Mouse (Mus musculus): ENCODE data around the gene Usmg5.
"Not testable (repeated sequence)": the region's sequence is repeated elsewhere in the genome, so short reads cannot be mapped to it uniquely, and the experiment has no call there.

The Usmg5 gene

GRCm38 (mm10) chr19:47090550-47091156, at the start of gene Usmg5, which contains the start of gene Pdcd11:
TSS of gene Usmg5 (minus strand) at chr19:47090647.
TSS of gene Pdcd11 (plus strand) at chr19:47090768.
- DNase-seq (ENCODE audit: inconsistent ontology term) = peak; percentile 93

DNA sequence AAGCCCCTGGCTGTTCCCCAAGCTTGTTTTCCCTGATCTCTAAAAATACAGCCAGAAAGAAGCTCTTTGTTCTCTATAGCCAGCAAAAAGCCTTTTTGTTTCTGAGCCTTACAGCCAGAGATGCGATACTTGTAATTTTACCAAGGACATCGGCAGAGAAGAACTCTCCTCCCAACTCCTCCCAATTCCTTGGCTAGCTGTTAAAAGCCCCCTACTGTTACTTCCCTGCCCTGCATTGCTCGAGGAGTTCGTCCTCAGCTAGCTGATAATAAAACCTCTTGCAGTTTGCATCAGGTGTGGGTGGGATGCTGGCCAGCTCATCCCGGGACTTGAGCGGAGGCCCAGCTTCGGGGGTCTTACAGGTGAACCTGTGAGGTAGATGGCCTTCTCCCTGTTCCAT, 49.2 kb upstream of the Usmg5 start:
- not testable (repeated sequence) for DNase-seq (ENCODE audit: inconsistent ontology term)

DNA sequence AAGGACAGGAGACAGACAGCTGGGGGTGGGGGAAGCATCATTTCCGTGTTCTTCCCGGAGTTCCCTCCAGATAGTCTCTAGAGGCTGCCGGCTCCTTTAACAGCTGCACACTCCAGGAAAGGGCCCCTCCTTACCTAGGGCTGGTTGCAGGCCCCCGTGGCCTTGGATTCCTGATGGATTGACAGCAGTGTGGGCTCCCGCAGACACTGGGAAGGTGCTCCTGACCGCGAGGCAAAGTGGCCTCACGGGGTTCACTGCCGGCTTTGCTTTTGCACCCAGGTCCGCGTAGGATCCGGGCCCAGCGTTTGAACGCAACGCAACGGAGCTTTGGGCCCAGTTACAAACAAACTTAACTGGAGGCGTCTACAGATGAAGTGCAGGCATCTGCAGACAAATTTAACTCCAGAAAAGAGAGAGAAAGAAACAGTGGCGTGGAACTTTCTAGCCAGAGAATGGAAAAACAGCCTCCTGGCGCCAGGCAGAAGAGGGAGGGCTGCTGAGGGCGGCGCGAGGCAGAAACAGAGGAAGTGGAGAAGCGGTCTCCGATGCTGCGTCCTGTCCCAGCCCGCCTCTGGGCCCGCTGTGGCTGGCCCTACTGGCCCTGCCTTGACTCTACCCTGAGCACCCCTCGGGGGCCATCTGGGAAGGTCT, 47.4 kb upstream of the Usmg5 start, which contains the start of gene Calhm2:
Calhm2 (minus strand) TSS at position 524 of the 651 bp plus-strand sequence.
- peak; percentile 43 for DNase-seq (ENCODE audit: inconsistent ontology term)

- peak; percentile 58 for DNase-seq (ENCODE audit: inconsistent ontology term)
Measured at GRCm38 (mm10) chr19:47137051-47137581, 46.7 kb upstream of the Usmg5 start.

DNA sequence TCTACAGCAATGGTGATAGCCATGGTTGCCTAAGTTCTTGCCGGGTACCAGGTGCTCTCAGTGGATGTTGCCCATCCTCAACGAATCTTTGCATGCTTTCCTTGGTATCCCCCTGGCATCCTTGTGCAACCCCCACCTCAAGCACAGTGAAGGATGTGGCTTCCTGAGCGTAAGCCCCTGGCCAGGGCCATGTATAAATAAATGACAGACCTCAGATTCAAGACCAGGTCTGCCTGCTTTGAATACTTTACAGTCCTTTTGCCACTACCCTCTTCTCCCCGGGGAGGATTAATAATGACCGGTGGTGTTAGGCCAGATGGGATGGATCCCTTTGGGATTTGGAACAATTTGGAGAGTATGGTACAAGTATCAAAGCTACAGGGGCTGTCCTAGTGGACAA, 45.7 kb upstream of the Usmg5 start:
- no peak for DNase-seq (ENCODE audit: inconsistent ontology term)

GRCm38 (mm10) chr19:47135568-47135967, 45.1 kb upstream of the Usmg5 start:
- no peak for DNase-seq (ENCODE audit: inconsistent ontology term)

GRCm38 (mm10) chr19:47133161-47133560, 42.7 kb upstream of the Usmg5 start:
- no peak for DNase-seq (ENCODE audit: inconsistent ontology term)

GRCm38 (mm10) chr19:47130551-47131125, 40.2 kb upstream of the Usmg5 start:
- no peak for DNase-seq (ENCODE audit: inconsistent ontology term)

- no peak for DNase-seq (ENCODE audit: inconsistent ontology term)
Measured at GRCm38 (mm10) chr19:47128835-47129234, 38.4 kb upstream of the Usmg5 start.

DNA sequence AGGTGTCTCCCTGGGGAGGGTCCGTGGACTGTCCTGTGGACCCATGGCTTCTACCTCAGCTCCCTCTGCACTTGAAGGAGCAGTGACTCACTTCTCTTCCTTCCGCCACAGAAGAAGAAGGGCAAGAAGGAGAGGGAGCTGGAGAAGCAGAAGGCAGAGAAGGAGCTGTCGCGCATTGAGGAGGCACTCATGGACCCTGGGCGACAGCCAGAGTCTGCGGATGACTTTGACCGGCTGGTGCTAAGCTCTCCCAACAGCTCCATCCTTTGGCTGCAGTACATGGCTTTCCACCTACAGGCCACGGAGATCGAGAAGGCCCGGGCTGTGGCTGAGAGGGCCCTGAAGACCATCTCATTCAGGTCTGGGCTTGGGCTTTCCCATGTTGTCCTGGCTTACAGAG, 37.7 kb upstream of the Usmg5 start:
- DNase-seq (ENCODE audit: inconsistent ontology term) = no peak

GRCm38 (mm10) chr19:47122802-47123201, 32.4 kb upstream of the Usmg5 start:
- peak; percentile 5 for DNase-seq (ENCODE audit: inconsistent ontology term)

- peak; percentile 7 for DNase-seq (ENCODE audit: inconsistent ontology term)
Measured at GRCm38 (mm10) chr19:47121054-47121453, 30.6 kb upstream of the Usmg5 start.

- no peak for DNase-seq (ENCODE audit: inconsistent ontology term)
Measured at GRCm38 (mm10) chr19:47118634-47119033, 28.2 kb upstream of the Usmg5 start.

DNA sequence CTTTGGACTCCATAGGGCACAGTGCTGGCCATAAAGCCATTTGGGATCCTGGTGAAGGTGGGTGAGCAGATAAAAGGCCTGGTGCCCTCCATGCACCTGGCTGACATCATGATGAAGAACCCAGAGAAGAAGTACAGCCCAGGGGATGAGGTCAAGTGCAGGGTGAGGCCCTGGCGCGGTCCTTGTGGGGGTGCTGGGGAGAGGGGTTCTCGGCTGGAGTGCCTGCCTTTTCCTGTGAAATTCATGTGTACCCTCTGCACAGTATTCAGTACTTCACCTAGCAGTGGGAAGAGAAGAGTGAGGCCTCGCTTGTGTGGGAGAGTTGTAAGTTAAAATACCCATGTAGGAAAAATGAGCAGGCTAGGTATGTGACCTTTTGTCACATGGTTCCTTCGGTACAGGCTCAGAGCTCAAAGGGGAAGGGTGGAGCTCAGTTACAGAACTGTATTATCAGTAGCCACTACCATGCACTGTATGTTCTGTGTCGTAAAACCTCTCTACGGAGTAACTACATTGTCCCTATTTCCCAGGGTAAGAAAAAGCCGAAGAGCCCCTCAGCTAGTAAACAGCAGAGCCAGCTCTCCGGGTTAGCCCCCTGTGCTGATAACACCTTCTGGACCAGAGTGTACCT, 14.3 kb upstream of the Usmg5 start:
- no peak for DNase-seq (ENCODE audit: inconsistent ontology term)

DNA sequence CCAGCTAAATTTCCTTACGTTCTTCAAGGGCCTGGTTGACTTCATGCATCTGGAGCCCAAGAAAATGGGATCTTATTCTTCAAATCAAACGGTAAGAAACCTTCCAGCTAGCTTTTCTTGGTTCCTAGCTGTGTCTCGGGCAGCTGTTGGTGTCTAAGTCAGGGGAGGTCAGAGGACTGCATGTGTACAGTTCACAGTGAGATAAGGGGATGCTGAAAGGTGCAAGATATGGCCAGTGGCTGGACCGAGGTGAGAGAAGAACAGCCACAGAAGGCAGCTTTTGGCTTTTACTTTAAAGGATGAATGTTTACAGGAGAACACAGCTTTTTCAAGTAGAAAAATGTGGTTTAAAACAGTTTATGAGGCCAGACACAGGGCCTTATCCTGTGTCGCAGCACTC, 10.6 kb upstream of the Usmg5 start:
- DNase-seq (ENCODE audit: inconsistent ontology term) = no peak

- peak; percentile 6 for DNase-seq (ENCODE audit: inconsistent ontology term)
Measured at GRCm38 (mm10) chr19:47089718-47090525, 525 bp downstream of the Usmg5 start.

DNA sequence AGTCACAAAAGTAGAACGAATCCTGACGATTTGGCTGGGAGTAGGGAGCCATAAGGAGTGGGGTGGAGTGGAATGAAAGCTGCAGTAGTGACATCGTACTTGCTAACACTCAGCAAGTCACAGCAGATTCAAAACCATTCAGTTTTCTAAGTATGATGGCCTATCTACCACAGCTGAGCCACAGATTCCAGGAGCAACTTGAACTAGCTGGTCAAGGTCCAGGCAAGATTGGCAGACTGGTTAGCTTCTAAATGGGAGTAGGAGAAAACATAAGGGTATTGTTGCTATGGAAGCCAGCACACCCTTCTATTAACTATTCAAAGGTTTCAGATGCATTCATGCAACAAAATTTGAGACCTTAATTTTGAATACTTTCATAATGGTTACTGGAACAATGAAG, 2.2 kb downstream of the Usmg5 start:
- DNase-seq (ENCODE audit: inconsistent ontology term) = peak; percentile 28

DNA sequence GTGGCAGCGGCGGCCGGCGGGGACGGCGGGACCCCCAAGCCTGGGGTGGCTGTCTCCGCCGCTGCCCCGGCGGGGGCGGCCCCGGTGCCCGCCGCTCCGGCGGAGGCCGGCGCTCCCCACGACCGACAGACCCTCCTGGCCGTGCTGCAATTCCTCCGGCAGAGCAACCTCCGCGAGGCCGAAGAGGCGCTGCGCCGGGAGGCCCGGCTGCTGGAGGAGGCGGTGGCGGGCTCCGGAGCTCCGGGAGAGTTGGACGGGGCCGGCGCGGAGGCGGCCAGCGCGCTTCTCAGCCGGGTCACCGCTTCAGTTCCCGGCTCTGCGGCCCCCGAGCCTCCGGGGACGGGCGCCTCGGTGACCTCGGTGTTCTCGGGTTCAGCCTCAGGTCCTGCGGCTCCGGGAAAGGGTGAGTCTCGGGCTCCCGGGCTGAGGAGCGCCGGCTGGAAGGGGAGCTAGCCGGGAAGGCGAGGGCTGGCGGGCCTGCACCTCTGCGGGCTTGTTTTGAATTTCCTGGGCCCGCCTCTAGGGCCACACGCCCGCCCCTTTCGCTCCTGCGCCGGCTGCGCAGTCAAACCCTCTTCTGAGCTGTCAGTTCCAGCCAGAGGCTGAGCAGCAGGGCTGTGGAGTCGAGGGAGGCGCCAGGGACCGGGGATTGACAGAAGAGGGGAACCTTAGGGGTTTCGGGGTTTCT, 22.4 kb downstream of the Usmg5 start:
- DNase-seq (ENCODE audit: inconsistent ontology term) = peak; percentile 90

DNA sequence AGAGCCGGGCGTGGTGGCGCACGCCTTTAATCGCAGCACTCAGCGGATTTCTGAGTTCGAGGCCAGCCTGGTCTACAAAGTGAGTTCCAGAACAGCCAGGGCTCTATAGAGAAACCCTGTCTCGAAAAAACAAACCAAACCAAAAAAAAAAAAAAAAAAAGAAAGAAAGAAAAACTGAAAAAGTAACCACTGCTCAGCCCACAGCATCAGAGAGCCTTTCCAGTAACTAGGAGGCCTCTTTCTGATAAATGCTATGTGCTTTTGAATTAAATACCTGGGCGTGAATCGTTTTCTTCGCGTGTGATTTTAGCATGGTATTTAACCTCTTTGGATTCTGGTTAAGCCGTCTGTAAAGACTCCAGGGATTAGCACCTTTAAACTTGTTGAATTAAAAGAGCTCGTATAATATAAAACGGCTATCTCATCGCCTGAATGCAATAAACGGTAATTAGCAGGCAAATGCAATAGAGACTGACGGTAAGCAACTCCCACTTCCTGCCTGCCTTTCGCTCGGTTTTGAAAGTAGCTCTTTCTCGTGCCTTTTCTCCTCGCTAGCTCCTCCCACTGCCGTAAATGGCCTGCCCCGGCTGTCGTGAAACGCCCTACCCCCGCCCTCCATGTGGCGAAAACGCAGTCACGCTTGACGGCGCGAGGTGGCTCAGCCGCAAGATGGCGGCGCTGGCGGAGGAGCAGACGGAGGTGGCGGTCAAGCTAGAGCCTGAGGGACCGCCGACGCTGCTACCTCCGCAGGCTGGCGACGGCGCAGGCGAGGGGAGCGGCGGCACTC, 23.2 kb downstream of the Usmg5 start, which contains the start of gene Taf5:
Taf5 (plus strand) TSS at position 651 of the 787 bp plus-strand sequence.
- DNase-seq (ENCODE audit: inconsistent ontology term) = peak; percentile 96

- no peak for DNase-seq (ENCODE audit: inconsistent ontology term)
Measured at GRCm38 (mm10) chr19:47065860-47066259, 24.6 kb downstream of the Usmg5 start.

Data from Muller cell, postnatal 12 days (primary cell).